Mouse (Mus musculus) hindbrain, embryonic 13.5 days (tissue): ENCODE results near the gene 6430550D23Rik. TPM values are rescaled to one million over a fixed set of nuclear protein-coding genes. Genes with fewer than 3 reads are reported as not detected.

ENCODE experiments used
- ATAC-seq: fragments of 200-750 bp; cut with Nextera tagmentation; 2 replicates; pipeline ENCODE4 v1.8.0; 2017; ENCODE audit warnings: moderate TSS enrichment; ENCODE audit not compliant: low FRiP score
- H3K27ac ChIP-seq: fragments of 300-500 bp; sonication (generic); 2 replicates; pipeline ENCODE4 v1.5.1; 2015; ENCODE audit warnings: inconsistent platforms, mild to moderate bottlenecking, moderate library complexity
- H3K27me3 ChIP-seq: fragments of 300-500 bp; sonication (generic); 2 replicates; pipeline ENCODE4 v1.6.1; 2015; ENCODE audit warnings: mild to moderate bottlenecking, inconsistent platforms
- H3K36me3 ChIP-seq: fragments of 300-500 bp; sonication (generic); 2 replicates; pipeline ENCODE4 v1.6.1; 2015; ENCODE audit warnings: mild to moderate bottlenecking, inconsistent platforms
- H3K4me1 ChIP-seq: fragments of 300-500 bp; sonication (generic); replicated peaks from 2 replicates; pipeline ENCODE4 v1.6.1; 2015; ENCODE audit warnings: inconsistent platforms
- H3K4me2 ChIP-seq: fragments of 300-500 bp; sonication (generic); 2 replicates; pipeline ENCODE4 v1.6.1; 2015; ENCODE audit warnings: inconsistent platforms, mild to moderate bottlenecking, moderate library complexity
- H3K4me3 ChIP-seq: fragments of 300-500 bp; sonication (generic); 2 replicates; pipeline ENCODE4 v1.5.1; 2015; ENCODE audit warnings: mild to moderate bottlenecking, inconsistent platforms
- H3K9ac ChIP-seq: fragments of 300-500 bp; sonication (generic); 2 replicates; pipeline ENCODE4 v1.6.1; 2015; ENCODE audit warnings: mild to moderate bottlenecking, inconsistent platforms
- H3K9me3 ChIP-seq: fragments of 300-500 bp; sonication (generic); 2 replicates; pipeline ENCODE4 v1.6.1; 2016; ENCODE audit warnings: inconsistent platforms
- WGBS: fragments of 180-500 bp; shearing (Covaris S2); methylation state at CpG from one replicate; pipeline ENCODE4 v1.1.7; 2015; 5-methylcytosine and 5-hydroxymethylcytosine counted together
- polyA plus RNA-seq: library from polyadenylated mRNA; unstranded; fragments of >200 nt; fragmentation: Nextera tagmentation; extraction: Ambion mirVana; gene quantifications from 2 replicates; pipeline ENCODE4 v1.2.1, GENCODE M21; 2015

6430550D23Rik gene
- 1.8 and 2.4 TPM in 2 replicates for polyA plus RNA-seq

- H3K9ac ChIP-seq = peak within 1 kb of the TSS; percentile 89
- peak; percentile 100 for ATAC-seq
- H3K4me3 ChIP-seq = peak within 1 kb of the TSS; percentile 88
- H3K4me2 ChIP-seq = peak within 1 kb of the TSS; percentile 79
- peaks cover 16% of the 10 kb centered on the region for H3K4me1 ChIP-seq
- no peaks in the 10 kb centered on the region for H3K9me3 ChIP-seq
- no peaks in the 10 kb centered on the region for H3K27me3 ChIP-seq
- peaks cover 33% of the 10 kb centered on the region for H3K36me3 ChIP-seq
- peak within 1 kb of the TSS; percentile 84 for H3K27ac ChIP-seq
- under 1% methylated on average over 44 of the region's 45 CpGs for WGBS
Observed at GRCm38 (mm10) chr2:156007888-156008532, at the start of gene 6430550D23Rik, which contains the start of gene Ergic3. TSS of gene 6430550D23Rik (minus strand) at chr2:156007977. TSS of gene Ergic3 (plus strand) at chr2:156008045.

DNA sequence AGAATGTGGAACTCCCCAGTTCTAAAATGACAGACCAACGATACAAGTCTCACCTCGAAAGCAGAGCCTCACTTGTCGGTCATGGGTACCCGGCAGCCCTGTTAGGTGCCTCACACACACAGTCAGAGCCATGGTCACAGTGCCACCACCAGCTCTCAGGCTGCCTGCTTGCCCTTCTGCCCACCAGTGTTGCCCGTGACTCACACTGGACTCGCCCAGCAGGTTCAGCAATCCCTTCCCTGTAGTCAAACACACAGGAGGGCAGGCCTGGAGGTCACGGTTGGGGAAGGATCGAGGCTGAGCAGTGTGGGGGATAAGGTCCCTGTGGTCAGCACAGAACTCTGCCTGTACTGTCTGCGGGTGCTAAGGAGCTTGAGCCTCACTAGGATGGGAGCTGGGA, 45.0 kb upstream of the 6430550D23Rik start, which contains the start of gene Fer1l4:
TSS of gene Fer1l4 (minus strand) at position 132 of the 400 bp plus-strand sequence.
- H3K9me3 ChIP-seq = no peaks in the 10 kb centered on the region
- H3K27me3 ChIP-seq = peaks cover 13% of the 10 kb centered on the region; the same call in 1 of the 2 replicates
- no peaks in the 10 kb centered on the region for H3K36me3 ChIP-seq
- no peak within 1 kb of the TSS for H3K27ac ChIP-seq
- H3K4me3 ChIP-seq = no peak within 1 kb of the TSS
- 83% methylated on average over 9 of the region's 9 CpGs for WGBS
- no peak for ATAC-seq
- H3K4me1 ChIP-seq = no peaks in the 10 kb centered on the region
- H3K4me2 ChIP-seq = no peak within 1 kb of the TSS
- H3K9ac ChIP-seq = no peak within 1 kb of the TSS

DNA sequence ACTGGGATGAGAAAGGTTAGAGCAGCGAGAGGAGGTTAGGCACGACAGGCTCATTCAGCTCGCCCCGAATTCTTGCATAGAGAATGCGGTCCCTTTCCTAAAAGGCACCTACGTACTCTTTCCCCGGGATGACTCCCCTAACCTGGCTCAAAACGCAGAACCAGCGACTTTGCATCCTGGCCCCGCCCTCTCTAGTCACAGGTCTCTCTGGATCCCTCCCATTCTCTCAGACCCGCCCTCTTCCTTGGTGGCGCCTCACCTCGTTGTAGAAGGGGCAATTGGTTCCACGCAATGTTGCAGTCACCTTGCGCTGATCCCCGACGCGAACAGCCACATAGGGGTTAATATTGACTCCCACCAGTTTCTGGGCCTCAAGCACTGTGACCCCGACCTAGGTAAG, 40.2 kb upstream of the 6430550D23Rik start:
- 0 out of 2 replicates have a peak overlapping the region, but pooled peaks have one; percentile 13 for H3K4me2 ChIP-seq
- no peaks in the 10 kb centered on the region for H3K9me3 ChIP-seq
- H3K27me3 ChIP-seq = peaks cover 24% of the 10 kb centered on the region
- H3K9ac ChIP-seq = no peak overlapping the region
- H3K27ac ChIP-seq = no peak overlapping the region
- 8% methylated on average over 19 of the region's 19 CpGs for WGBS
- H3K36me3 ChIP-seq = no peaks in the 10 kb centered on the region
- H3K4me1 ChIP-seq = no peaks in the 10 kb centered on the region
- no peak overlapping the region for H3K4me3 ChIP-seq
- ATAC-seq = no peak

DNA sequence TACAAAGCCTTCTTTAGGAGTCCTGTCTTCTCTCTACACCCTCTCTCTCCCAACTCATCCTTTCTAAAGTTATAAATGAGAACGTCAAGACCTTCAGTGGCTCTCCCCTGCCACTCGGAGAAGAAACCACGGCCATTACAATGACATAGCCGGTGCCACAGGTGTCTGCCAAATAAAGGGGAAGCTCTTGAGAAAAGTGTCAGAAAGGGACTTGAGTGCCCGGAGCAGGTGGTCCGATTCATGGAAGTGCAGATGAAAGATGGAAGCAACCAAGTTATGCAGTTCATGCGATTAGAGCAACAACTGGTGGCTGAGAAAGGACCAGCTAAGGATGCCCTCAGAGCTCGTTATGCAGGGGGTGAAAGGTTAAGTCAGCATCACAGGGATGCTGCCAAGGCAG, 35.1 kb upstream of the 6430550D23Rik start:
- no peak overlapping the region for H3K27ac ChIP-seq
- H3K4me3 ChIP-seq = no peak overlapping the region
- no peaks in the 10 kb centered on the region for H3K36me3 ChIP-seq
- no peaks in the 10 kb centered on the region for H3K9me3 ChIP-seq
- H3K9ac ChIP-seq = no peak overlapping the region
- H3K4me2 ChIP-seq = no peak overlapping the region
- no peaks in the 10 kb centered on the region for H3K4me1 ChIP-seq
- H3K27me3 ChIP-seq = peaks cover 12% of the 10 kb centered on the region
- WGBS = 85% methylated on average over 8 of the region's 8 CpGs
- no peak for ATAC-seq

DNA sequence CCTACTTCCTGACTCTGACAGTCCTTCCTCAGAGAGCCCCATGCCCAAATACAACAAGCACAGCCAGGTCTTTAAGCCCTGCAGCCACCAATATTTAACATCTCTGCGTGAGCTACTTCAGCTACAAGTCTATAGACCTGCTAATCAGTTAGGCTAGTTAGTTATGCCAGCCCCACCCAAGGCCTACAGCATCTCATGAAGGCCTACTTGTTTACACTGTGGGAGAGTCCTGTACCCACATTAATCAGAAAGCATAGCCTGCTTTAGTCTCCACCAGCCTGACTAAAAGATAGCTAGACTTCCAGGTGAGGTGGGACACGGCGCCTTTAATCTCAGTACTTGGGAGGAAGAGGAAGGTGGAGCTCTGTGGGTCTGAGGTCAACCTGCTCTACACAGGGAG, 31.6 kb upstream of the 6430550D23Rik start:
- no peak overlapping the region for H3K9ac ChIP-seq
- no peaks in the 10 kb centered on the region for H3K36me3 ChIP-seq
- ATAC-seq = no peak
- no peak overlapping the region for H3K4me2 ChIP-seq
- H3K27ac ChIP-seq = no peak overlapping the region
- H3K4me1 ChIP-seq = no peaks in the 10 kb centered on the region
- WGBS = 92% methylated on average over 3 of the region's 3 CpGs
- H3K27me3 ChIP-seq = no peaks in the 10 kb centered on the region
- no peaks in the 10 kb centered on the region for H3K9me3 ChIP-seq
- no peak overlapping the region for H3K4me3 ChIP-seq

DNA sequence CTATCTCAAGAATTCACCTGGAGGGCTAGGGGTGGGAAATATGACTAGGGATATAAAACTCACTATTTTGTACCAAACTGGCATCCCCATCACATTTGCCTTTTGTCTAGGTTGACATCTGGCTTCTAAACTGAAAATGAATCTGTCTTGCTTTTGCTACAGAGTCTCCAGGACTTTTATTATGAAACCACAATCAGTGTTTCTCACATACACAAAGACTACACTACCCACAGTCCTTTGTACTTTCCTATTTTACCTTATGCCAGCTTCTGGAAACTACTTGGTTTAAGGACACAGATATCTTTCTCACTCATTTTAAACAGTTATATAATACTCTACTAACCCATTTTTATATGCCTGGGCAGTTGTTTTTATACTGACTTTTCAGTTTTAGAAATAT, 17.7 kb upstream of the 6430550D23Rik start:
- Histone ChIP-seq H3K27me3 (no peaks in the 10 kb centered on the region), H3K36me3 (0 out of 2 replicates have a peak, but pooled peaks cover 2% of the 10 kb centered on the region), H3K27ac (no peak overlapping the region), H3K4me2 (no peak overlapping the region), H3K4me3 (no peak overlapping the region), H3K9me3 (no peaks in the 10 kb centered on the region), H3K4me1 (no peaks in the 10 kb centered on the region), H3K9ac (no peak overlapping the region)
- no peak for ATAC-seq

DNA sequence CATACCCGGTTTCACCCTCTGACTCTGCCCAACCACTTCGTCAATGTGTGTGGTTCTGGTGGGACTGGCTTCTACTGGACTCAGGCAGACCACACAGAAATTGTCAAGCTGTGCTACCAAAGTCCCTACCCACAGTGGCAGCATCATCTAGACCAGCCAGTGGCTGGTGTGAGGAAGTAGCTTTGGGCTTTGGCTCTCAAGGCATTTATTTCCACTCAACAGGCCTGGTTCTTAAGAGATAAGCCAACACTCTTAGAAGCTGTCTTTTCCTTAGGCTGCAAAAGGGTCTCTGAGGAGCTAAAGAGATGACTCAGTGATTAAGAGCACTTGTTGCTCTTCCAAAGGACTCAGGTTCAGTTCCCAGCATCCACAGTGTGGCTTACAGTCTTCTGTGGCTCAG, 14.0 kb upstream of the 6430550D23Rik start:
- Histone ChIP-seq H3K4me1 (no peaks in the 10 kb centered on the region), H3K9me3 (no peaks in the 10 kb centered on the region), H3K27ac (no peak overlapping the region), H3K9ac (no peak overlapping the region), H3K4me2 (no peak overlapping the region), H3K4me3 (no peak overlapping the region), H3K36me3 (peaks cover 39% of the 10 kb centered on the region), H3K27me3 (no peaks in the 10 kb centered on the region)
- no peak for ATAC-seq
- 94% methylated on average over 2 of the region's 2 CpGs for WGBS

- 92% methylated on average over 8 of the region's 8 CpGs for WGBS
- no peak for ATAC-seq
- Histone ChIP-seq H3K4me3 (no peak overlapping the region), H3K4me1 (no peaks in the 10 kb centered on the region), H3K9ac (no peak overlapping the region), H3K36me3 (peaks cover 45% of the 10 kb centered on the region), H3K4me2 (no peak overlapping the region), H3K27ac (no peak overlapping the region), H3K9me3 (no peaks in the 10 kb centered on the region), H3K27me3 (no peaks in the 10 kb centered on the region)
Observed at GRCm38 (mm10) chr2:156021219-156021618, 13.4 kb upstream of the 6430550D23Rik start.

- no peaks in the 10 kb centered on the region for H3K9me3 ChIP-seq
- no peak overlapping the region for H3K4me2 ChIP-seq
- 96% methylated on average over 3 of the region's 3 CpGs for WGBS
- no peak overlapping the region for H3K4me3 ChIP-seq
- no peak overlapping the region for H3K9ac ChIP-seq
- H3K27me3 ChIP-seq = no peaks in the 10 kb centered on the region
- H3K27ac ChIP-seq = no peak overlapping the region
- ATAC-seq = no peak
- peaks cover 76% of the 10 kb centered on the region for H3K36me3 ChIP-seq
- H3K4me1 ChIP-seq = no peaks in the 10 kb centered on the region
Observed at GRCm38 (mm10) chr2:156018106-156018505, 10.3 kb upstream of the 6430550D23Rik start.

GRCm38 (mm10) chr2:156005393-156005792, 2.4 kb downstream of the 6430550D23Rik start:
- ATAC-seq = no peak
- no peak overlapping the region for H3K4me3 ChIP-seq
- WGBS = 90% methylated on average over 4 of the region's 4 CpGs

DNA sequence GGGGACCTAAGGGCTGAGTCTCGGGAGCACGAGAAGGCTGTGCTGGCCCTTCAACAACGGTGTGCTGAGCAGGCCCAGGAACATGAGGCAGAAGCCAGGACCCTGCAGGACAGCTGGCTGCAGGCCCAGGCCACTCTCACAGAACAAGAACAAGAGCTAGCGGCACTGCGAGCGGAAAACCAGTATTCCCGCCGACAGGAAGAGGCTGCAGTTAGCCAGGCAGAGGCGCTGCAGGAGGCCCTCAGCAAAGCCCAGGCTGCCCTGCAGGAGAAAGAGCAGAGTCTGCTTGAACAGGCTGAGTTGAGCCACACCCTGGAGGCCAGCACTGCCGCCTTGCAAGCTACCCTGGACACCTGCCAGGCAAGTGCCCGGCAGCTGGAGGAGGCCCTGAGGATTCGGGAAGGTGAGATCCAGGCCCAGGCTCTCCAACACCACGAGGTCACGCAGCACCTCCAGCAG, 15.9 kb downstream of the 6430550D23Rik start:
- H3K4me1 ChIP-seq = no peaks in the 10 kb centered on the region

More at GRCm38 (mm10) chr2:156005393-156005792, 2.4 kb downstream of the 6430550D23Rik start:
- Histone ChIP-seq H3K27me3 (no peaks in the 10 kb centered on the region), H3K9me3 (no peaks in the 10 kb centered on the region), H3K27ac (no peak overlapping the region), H3K4me1 (peaks cover 16% of the 10 kb centered on the region), H3K9ac (no peak overlapping the region), H3K4me2 (no peak overlapping the region), H3K36me3 (peaks cover 18% of the 10 kb centered on the region)

GRCm38 (mm10) chr2:155991151-155991550, 16.6 kb downstream of the 6430550D23Rik start:
- no peak overlapping the region for H3K27ac ChIP-seq
- WGBS = 97% methylated on average over 10 of the region's 10 CpGs
- ATAC-seq = no peak
- H3K4me1 ChIP-seq = no peaks in the 10 kb centered on the region
- no peaks in the 10 kb centered on the region for H3K9me3 ChIP-seq
- no peak overlapping the region for H3K4me2 ChIP-seq
- H3K27me3 ChIP-seq = no peaks in the 10 kb centered on the region
- no peak overlapping the region for H3K4me3 ChIP-seq
- peak overlapping the region; percentile 35; the same call in 1 of the 2 replicates for H3K9ac ChIP-seq
- peaks cover 99% of the 10 kb centered on the region for H3K36me3 ChIP-seq

More for the DNA sequence above, 15.9 kb downstream of the 6430550D23Rik start:
- no peak for ATAC-seq
- H3K36me3 ChIP-seq = peaks cover 99% of the 10 kb centered on the region
- H3K27me3 ChIP-seq = no peaks in the 10 kb centered on the region
- WGBS = 78% methylated on average over 14 of the region's 14 CpGs
- no peaks in the 10 kb centered on the region for H3K9me3 ChIP-seq
- H3K4me2 ChIP-seq = no peak overlapping the region
- H3K27ac ChIP-seq = no peak overlapping the region
- no peak overlapping the region for H3K4me3 ChIP-seq
- H3K9ac ChIP-seq = no peak overlapping the region; the same call in 1 of the 2 replicates

DNA sequence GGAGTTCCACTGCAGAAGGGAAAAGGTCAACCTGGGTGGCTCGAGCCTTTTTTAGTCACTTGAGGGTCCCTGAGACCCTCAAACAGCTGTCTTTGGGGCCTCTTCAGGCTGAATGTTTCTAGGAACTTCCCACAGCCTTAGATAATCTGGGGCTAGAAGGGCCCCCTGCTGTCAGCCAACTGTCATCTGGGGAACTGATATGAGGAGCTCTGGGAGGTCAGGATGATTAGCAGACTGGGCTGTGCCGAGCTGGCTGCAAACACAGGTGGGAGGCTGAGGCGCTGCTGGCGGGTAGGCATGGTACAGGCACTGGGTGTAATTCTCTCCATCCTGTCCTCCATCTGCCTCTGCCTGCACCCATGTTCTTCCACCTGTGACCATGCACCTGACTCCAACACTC, 18.7 kb downstream of the 6430550D23Rik start:
- Histone ChIP-seq H3K4me3 (no peak overlapping the region), H3K4me1 (no peaks in the 10 kb centered on the region), H3K36me3 (peaks cover 99% of the 10 kb centered on the region), H3K9ac (no peak overlapping the region), H3K9me3 (no peaks in the 10 kb centered on the region), H3K27ac (no peak overlapping the region), H3K4me2 (no peak overlapping the region), H3K27me3 (no peaks in the 10 kb centered on the region)
- ATAC-seq = no peak
- WGBS = 83% methylated on average over 4 of the region's 4 CpGs
